Mouse (Mus musculus) midbrain, embryonic 12.5 days (tissue): ENCODE measurements around the gene Gdpd3. TPM values are rescaled to one million over a fixed set of nuclear protein-coding genes. Genes with fewer than 3 reads are reported as not detected.
"Not testable (repeated sequence)": the region's sequence is repeated elsewhere in the genome, so short reads cannot be mapped to it uniquely, and the experiment has no call there.

Experiments
- ATAC-seq: fragments of 200-750 bp; cut with Nextera tagmentation; 2 replicates; pipeline ENCODE4 v1.8.0; 2017; ENCODE audit warnings: low read depth, moderate TSS enrichment, moderate library complexity; ENCODE audit not compliant: low FRiP score
- H3K27ac ChIP-seq: fragments of 300-500 bp; sonication (generic); replicated peaks from 2 replicates; pipeline ENCODE4 v1.5.1; 2016; ENCODE audit warnings: mild to moderate bottlenecking
- H3K27me3 ChIP-seq: fragments of 300-500 bp; sonication (generic); 2 replicates; pipeline ENCODE4 v1.6.1; 2016; ENCODE audit warnings: mild to moderate bottlenecking
- H3K36me3 ChIP-seq: fragments of 300-500 bp; sonication (generic); 2 replicates; pipeline ENCODE4 v1.6.1; 2016
- H3K4me1 ChIP-seq: fragments of 300-500 bp; sonication (generic); 2 replicates; pipeline ENCODE4 v1.6.1; 2016
- H3K4me2 ChIP-seq: fragments of 300-500 bp; sonication (generic); replicated peaks from 2 replicates; pipeline ENCODE4 v1.6.1; 2016; ENCODE audit warnings: mild to moderate bottlenecking, moderate library complexity
- H3K4me3 ChIP-seq: fragments of 300-500 bp; sonication (generic); 2 replicates; pipeline ENCODE4 v1.5.1; 2016; ENCODE audit warnings: mild to moderate bottlenecking
- H3K9ac ChIP-seq: fragments of 300-500 bp; sonication (generic); replicated peaks from 2 replicates; pipeline ENCODE4 v1.6.1; 2016; ENCODE audit warnings: mild to moderate bottlenecking, moderate library complexity
- H3K9me3 ChIP-seq: fragments of 300-500 bp; sonication (generic); 2 replicates; pipeline ENCODE4 v1.6.1; 2016; ENCODE audit warnings: mild to moderate bottlenecking
- WGBS: fragments of 180-500 bp; shearing (Covaris S2); methylation state at CpG from one replicate; pipeline ENCODE4 v1.1.7; 2016; 5-methylcytosine and 5-hydroxymethylcytosine counted together
- polyA plus RNA-seq: library from polyadenylated mRNA; unstranded; fragments of >200 nt; fragmentation: Nextera tagmentation; extraction: Ambion mirVana; gene quantifications from 2 replicates; pipeline ENCODE4 v1.2.1, GENCODE M21; 2016

Gene Gdpd3
- polyA plus RNA-seq, 1 experiment from 2014 or later: 2.0 TPM

- peaks cover 47% of the 10 kb centered on the region for H3K4me1 ChIP-seq
- WGBS: 90% methylated on average over 7 of the region's 7 CpGs
- not testable (repeated sequence) for H3K36me3 ChIP-seq, H3K4me2 ChIP-seq, H3K27me3 ChIP-seq, ATAC-seq, H3K9ac ChIP-seq, H3K9me3 ChIP-seq, H3K27ac ChIP-seq, H3K4me3 ChIP-seq
Observed at GRCm38 (mm10) chr7:126779101-126779500, 13.0 kb downstream of the Gdpd3 start.

- Histone ChIP-seq H3K4me2 (peak overlapping the region; percentile 87), H3K27ac (peak overlapping the region; percentile 81), H3K9me3 (no peaks in the 10 kb centered on the region), H3K4me1 (peaks cover 47% of the 10 kb centered on the region), H3K9ac (peak overlapping the region; percentile 53), H3K4me3 (peak overlapping the region; percentile 42), H3K27me3 (no peaks in the 10 kb centered on the region), H3K36me3 (peaks cover 17% of the 10 kb centered on the region)
- WGBS: 2% methylated on average over 21 of the region's 21 CpGs
- ATAC-seq: peak; percentile 77
Observed at GRCm38 (mm10) chr7:126779983-126780970, 14.1 kb downstream of the Gdpd3 start.

GRCm38 (mm10) chr7:126780971-126781635 lies 15.0 kb downstream of the Gdpd3 start, which contains the start of gene Tbx6:
TSS of gene Tbx6 (plus strand) at chr7:126781483.
- peak within 1 kb of the TSS; percentile 87 for H3K4me2 ChIP-seq
- H3K4me3 ChIP-seq: peak within 1 kb of the TSS; percentile 42
- H3K36me3 ChIP-seq: peaks cover 26% of the 10 kb centered on the region
- peaks cover 39% of the 10 kb centered on the region for H3K4me1 ChIP-seq
- 5% methylated on average over 22 of the region's 22 CpGs for WGBS
- ATAC-seq: peak; percentile 19
- no peaks in the 10 kb centered on the region for H3K9me3 ChIP-seq
- H3K27me3 ChIP-seq: no peaks in the 10 kb centered on the region
- H3K27ac ChIP-seq: peak within 1 kb of the TSS; percentile 81
- H3K9ac ChIP-seq: peak within 1 kb of the TSS; percentile 53

GRCm38 (mm10) chr7:126781661-126782370 lies 15.7 kb downstream of the Gdpd3 start:
- peak overlapping the region; percentile 87 for H3K4me2 ChIP-seq
- ATAC-seq: no peak
- no peak overlapping the region for H3K27ac ChIP-seq
- WGBS: 41% methylated on average over 11 of the region's 11 CpGs
- H3K9me3 ChIP-seq: no peaks in the 10 kb centered on the region
- peaks cover 35% of the 10 kb centered on the region for H3K4me1 ChIP-seq
- H3K9ac ChIP-seq: peak overlapping the region; percentile 53; the same call in 1 of the 2 replicates
- H3K27me3 ChIP-seq: no peaks in the 10 kb centered on the region
- H3K36me3 ChIP-seq: peaks cover 33% of the 10 kb centered on the region
- H3K4me3 ChIP-seq: no peak overlapping the region

DNA sequence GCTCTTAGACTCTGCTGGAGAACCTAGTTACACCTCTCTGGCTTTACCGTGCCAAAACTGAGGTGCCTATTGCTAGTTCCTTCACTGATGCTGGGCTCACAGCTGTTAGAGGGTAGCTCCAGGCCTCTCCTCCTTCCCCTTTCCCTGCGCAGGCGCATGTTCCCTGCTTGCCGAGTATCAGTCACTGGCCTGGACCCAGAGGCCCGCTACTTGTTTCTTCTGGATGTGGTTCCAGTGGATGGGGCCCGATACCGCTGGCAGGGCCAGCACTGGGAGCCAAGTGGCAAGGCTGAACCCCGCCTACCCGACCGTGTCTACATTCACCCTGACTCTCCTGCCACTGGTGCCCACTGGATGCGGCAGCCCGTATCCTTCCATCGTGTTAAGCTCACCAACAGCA lies 16.6 kb downstream of the Gdpd3 start:
- peak overlapping the region; percentile 20; the same call in 1 of the 2 replicates for H3K27ac ChIP-seq
- no peak overlapping the region for H3K9ac ChIP-seq
- H3K36me3 ChIP-seq: peaks cover 42% of the 10 kb centered on the region
- no peaks in the 10 kb centered on the region for H3K27me3 ChIP-seq
- no peaks in the 10 kb centered on the region for H3K9me3 ChIP-seq
- H3K4me2 ChIP-seq: no peak overlapping the region
- 87% methylated on average over 13 of the region's 13 CpGs for WGBS
- no peak overlapping the region for H3K4me3 ChIP-seq
- H3K4me1 ChIP-seq: peaks cover 27% of the 10 kb centered on the region
- ATAC-seq: no peak

DNA sequence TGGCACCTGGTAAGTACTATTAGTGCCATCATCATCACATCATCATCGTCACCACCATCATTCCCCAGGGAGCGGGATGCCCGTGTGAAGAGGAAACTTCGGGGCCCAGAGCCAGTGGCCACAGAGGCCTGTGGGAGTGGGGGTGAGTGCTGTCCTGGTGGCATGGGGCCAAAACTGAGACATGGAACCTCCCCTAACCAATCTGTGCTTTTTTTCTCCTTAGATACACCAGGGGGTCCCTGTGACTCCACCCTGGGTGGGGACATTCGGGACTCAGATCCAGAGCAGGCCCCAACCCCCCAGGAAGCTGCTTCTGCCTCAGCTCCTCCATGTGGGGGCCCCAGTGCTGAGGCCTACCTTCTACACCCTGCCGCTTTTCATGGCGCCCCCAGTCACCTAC lies 18.3 kb downstream of the Gdpd3 start:
- no peaks in the 10 kb centered on the region for H3K9me3 ChIP-seq
- no peak overlapping the region for H3K27ac ChIP-seq
- H3K4me2 ChIP-seq: no peak overlapping the region
- H3K4me1 ChIP-seq: peaks cover 20% of the 10 kb centered on the region
- H3K4me3 ChIP-seq: no peak overlapping the region
- peaks cover 59% of the 10 kb centered on the region for H3K36me3 ChIP-seq
- ATAC-seq: no peak
- H3K27me3 ChIP-seq: no peaks in the 10 kb centered on the region
- no peak overlapping the region for H3K9ac ChIP-seq
- WGBS: 97% methylated on average over 7 of the region's 7 CpGs

- H3K4me2 ChIP-seq: no peak overlapping the region
- no peak for ATAC-seq
- no peaks in the 10 kb centered on the region for H3K27me3 ChIP-seq
- no peak overlapping the region for H3K4me3 ChIP-seq
- no peak overlapping the region for H3K27ac ChIP-seq
- H3K4me1 ChIP-seq: peaks cover 14% of the 10 kb centered on the region
- H3K36me3 ChIP-seq: peaks cover 65% of the 10 kb centered on the region
- H3K9ac ChIP-seq: no peak overlapping the region
- WGBS: 89% methylated on average over 4 of the region's 4 CpGs
- no peaks in the 10 kb centered on the region for H3K9me3 ChIP-seq
Observed at GRCm38 (mm10) chr7:126785056-126785455, 18.9 kb downstream of the Gdpd3 start.

DNA sequence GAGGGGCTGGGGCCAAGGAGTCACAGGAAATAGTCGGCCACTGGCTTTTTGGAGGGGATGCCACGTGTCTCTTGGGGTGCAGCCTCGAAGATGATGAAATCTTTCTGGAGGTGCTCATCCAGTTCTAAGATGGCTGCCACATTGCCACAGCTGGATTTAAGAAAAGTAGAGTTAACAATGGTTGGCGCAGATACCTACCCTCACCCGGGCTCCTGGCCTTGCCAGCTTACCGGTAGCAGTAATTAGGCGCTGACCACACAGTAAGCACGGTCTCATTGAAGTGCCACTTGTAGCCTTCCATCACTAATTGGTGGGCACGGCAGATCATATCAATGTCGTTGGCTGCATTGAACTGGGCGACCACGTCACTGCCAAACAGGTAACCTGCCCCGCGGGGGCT lies 20.0 kb downstream of the Gdpd3 start:
- ATAC-seq: no peak

GRCm38 (mm10) chr7:126789141-126789540 lies 23.0 kb downstream of the Gdpd3 start:
- WGBS: 94% methylated on average over 4 of the region's 4 CpGs
- Histone ChIP-seq H3K36me3 (peaks cover 63% of the 10 kb centered on the region), H3K4me1 (peaks cover 20% of the 10 kb centered on the region), H3K27ac (no peak overlapping the region), H3K4me2 (no peak overlapping the region), H3K9ac (no peak overlapping the region), H3K4me3 (no peak overlapping the region), H3K27me3 (no peaks in the 10 kb centered on the region), H3K9me3 (no peaks in the 10 kb centered on the region)
- ATAC-seq: no peak

More for the DNA sequence above, 20.0 kb downstream of the Gdpd3 start:
- Histone ChIP-seq H3K27ac (no peak overlapping the region), H3K4me1 (peaks cover 16% of the 10 kb centered on the region), H3K4me3 (no peak overlapping the region), H3K36me3 (peaks cover 68% of the 10 kb centered on the region), H3K9ac (no peak overlapping the region), H3K27me3 (no peaks in the 10 kb centered on the region), H3K9me3 (no peaks in the 10 kb centered on the region), H3K4me2 (no peak overlapping the region)
- 91% methylated on average over 14 of the region's 14 CpGs for WGBS

DNA sequence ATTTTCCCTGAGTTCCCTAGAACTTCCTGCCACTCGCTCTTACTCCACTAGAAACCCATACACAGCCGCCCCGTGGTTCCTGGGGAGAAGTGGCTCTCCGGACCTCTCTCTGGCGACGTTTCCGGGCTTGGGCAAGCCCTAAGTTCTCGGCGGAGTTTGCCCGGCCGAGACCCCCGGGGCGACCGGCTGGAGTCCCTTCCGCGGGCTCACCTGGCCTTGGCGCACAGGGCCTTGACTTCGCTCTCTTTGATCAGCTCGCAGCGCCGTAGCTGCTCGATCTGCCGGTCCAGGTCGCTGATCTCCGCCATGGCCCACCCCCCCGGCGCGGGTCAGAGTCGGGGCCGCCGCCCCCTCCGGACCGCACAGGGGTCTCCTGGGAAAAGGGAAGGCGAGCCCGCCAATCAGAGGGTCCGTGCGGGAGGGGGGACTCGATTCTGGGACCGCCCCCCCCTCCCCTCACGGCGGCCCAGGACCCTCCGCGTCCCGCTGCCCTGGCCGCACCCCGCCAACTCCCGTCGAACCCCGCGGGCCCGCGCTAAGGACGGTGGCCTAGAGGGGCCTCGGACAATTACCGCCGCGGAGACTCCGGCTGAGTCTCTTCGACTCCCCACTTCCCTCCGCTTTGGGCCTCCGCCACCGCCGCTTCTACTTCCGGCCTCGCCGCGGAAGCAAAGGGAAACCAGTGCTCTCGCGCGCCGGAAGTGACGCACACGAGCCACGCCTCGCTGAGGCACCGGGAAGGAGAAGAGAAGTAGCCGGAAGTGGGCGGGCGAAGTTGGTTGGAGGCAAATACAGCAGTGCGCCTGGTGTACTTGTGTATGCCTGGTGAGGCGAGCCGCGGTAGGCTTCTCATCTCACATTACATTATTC lies 26.0 kb downstream of the Gdpd3 start, which contains the start of gene Ppp4c:
TSS of gene Ppp4c (minus strand) at position 646 of the 870 bp plus-strand sequence.
- peak; percentile 93 for ATAC-seq
- WGBS: under 1% methylated on average over 71 of the region's 83 CpGs
- H3K36me3 ChIP-seq: peaks cover 63% of the 10 kb centered on the region

More for the DNA sequence above, 26.0 kb downstream of the Gdpd3 start, which contains the start of gene Ppp4c:
- Histone ChIP-seq H3K4me1 (peaks cover 32% of the 10 kb centered on the region), H3K4me3 (peak within 1 kb of the TSS; percentile 93), H3K9me3 (no peaks in the 10 kb centered on the region), H3K27me3 (no peaks in the 10 kb centered on the region), H3K4me2 (peak within 1 kb of the TSS; percentile 80), H3K9ac (peak within 1 kb of the TSS; percentile 91), H3K27ac (peak within 1 kb of the TSS; percentile 93)
